Mouse (Mus musculus) MEL (cell line): Measurements from ENCODE around the gene Gm6793.

Experiments
- BHLHE40 ChIP-seq: IDR thresholded peaks from 2 replicates; pipeline ENCODE4 v1.6.1; 2012; ENCODE audit warnings: low read depth, mild to moderate bottlenecking, inconsistent platforms, low read length, improper control_type of control experiment, borderline replicate concordance
- CTCF ChIP-seq, 3 experiments: IDR thresholded peaks in 2 of 3; conservative IDR thresholded peaks in 1 of 3; 2 replicates each; pipeline ENCODE4 v1.5.1; 2011 to 2012; ENCODE audit warnings: low read length in 3 of 3, low read depth in 2 of 3, mild to moderate bottlenecking in 2 of 3, improper control_type of control experiment in 1 of 3, inconsistent platforms in 1 of 3, mixed read lengths in 1 of 3, moderate library complexity in 1 of 3; ENCODE audit not compliant: control insufficient read depth in 1 of 3, insufficient read depth in 1 of 3, poor library complexity in 1 of 3, severe bottlenecking in 1 of 3
- E2F4 ChIP-seq: IDR thresholded peaks from 2 replicates; pipeline ENCODE4 v1.6.1; 2011; ENCODE audit warnings: low read depth, low read length, improper control_type of control experiment, borderline replicate concordance
- EP300 ChIP-seq, 2 experiments: IDR thresholded peaks; 2 replicates each; pipeline ENCODE4 v1.6.1; 2011; ENCODE audit warnings: improper control_type of control experiment in 2 of 2, low read length in 2 of 2, low read depth in 1 of 2, mild to moderate bottlenecking in 1 of 2
- GATA1 ChIP-seq: IDR thresholded peaks from 2 replicates; pipeline ENCODE4 v1.6.1; 2011; ENCODE audit warnings: low read depth, low read length, improper control_type of control experiment
- MAZ ChIP-seq: IDR thresholded peaks from 2 replicates; pipeline ENCODE4 v1.6.1; 2012; ENCODE audit warnings: low read depth, mild to moderate bottlenecking, inconsistent platforms, low read length, improper control_type of control experiment
- MXI1 ChIP-seq: IDR thresholded peaks from 2 replicates; pipeline ENCODE4 v1.6.1; 2011; ENCODE audit warnings: mild to moderate bottlenecking, low read depth, low read length, improper control_type of control experiment
- POLR2A ChIP-seq, 2 experiments: IDR thresholded peaks; 2 replicates each; pipeline ENCODE4 v1.6.1; 2011 to 2012; ENCODE audit warnings: low read length in 2 of 2, mild to moderate bottlenecking in 2 of 2, control low read depth in 1 of 2, improper control_type of control experiment in 1 of 2, low read depth in 1 of 2, moderate library complexity in 1 of 2; ENCODE audit not compliant: control insufficient read depth in 1 of 2, insufficient read depth in 1 of 2, poor library complexity in 1 of 2
- POLR2AphosphoS2 ChIP-seq: IDR thresholded peaks from 2 replicates; pipeline ENCODE4 v1.6.1; 2011; ENCODE audit warnings: low read length, improper control_type of control experiment
- SIN3A ChIP-seq: IDR thresholded peaks from 2 replicates; pipeline ENCODE4 v1.6.1; 2012; ENCODE audit warnings: low read length, improper control_type of control experiment, inconsistent platforms
- TBP ChIP-seq: IDR thresholded peaks from 2 replicates; pipeline ENCODE4 v1.8.0; 2011; ENCODE audit warnings: low read depth, low read length, improper control_type of control experiment
- USF2 ChIP-seq, 2 experiments: IDR thresholded peaks; 2 replicates each; pipeline ENCODE4 v1.6.1; 2011 to 2012; ENCODE audit warnings: improper control_type of control experiment in 2 of 2, low read length in 2 of 2, borderline replicate concordance in 1 of 2, inconsistent platforms in 1 of 2, low read depth in 1 of 2, mild to moderate bottlenecking in 1 of 2; ENCODE audit not compliant: insufficient read depth in 1 of 2

- TF ChIP-seq POLR2A (IDR thresholded peaks at IDR 0.05; ENCODE audit: control insufficient read depth in 1 of 2, insufficient read depth in 1 of 2, low read depth in 1 of 2, low read length in 2 of 2, poor library complexity in 1 of 2), result no peak
- TF ChIP-seq CTCF (IDR thresholded peaks at IDR 0.05 in 2 of 3, conservative IDR thresholded peaks at IDR 0.05 in 1 of 3; ENCODE audit: control insufficient read depth in 1 of 3, insufficient read depth in 1 of 3, low read depth in 2 of 3, low read length in 3 of 3, poor library complexity in 1 of 3, severe bottlenecking in 1 of 3), result 0 out of 6 replicates have a peak, but pooled peaks of 1 of the 3 experiments have one; percentile 1
- no peak for TF ChIP-seq EP300 (IDR thresholded peaks at IDR 0.05; ENCODE audit: low read depth in 1 of 2, low read length in 2 of 2)
- no peak for TF ChIP-seq TBP
- TF ChIP-seq GATA1, result no peak
- no peak for TF ChIP-seq MXI1
- TF ChIP-seq SIN3A, result no peak
- no peak for TF ChIP-seq E2F4
- TF ChIP-seq MAZ, result no peak
- TF ChIP-seq POLR2AphosphoS2, result no peak
- TF ChIP-seq BHLHE40, result no peak
- TF ChIP-seq USF2 (IDR thresholded peaks at IDR 0.05; ENCODE audit: borderline replicate concordance in 1 of 2, insufficient read depth in 1 of 2, low read depth in 1 of 2, low read length in 2 of 2), result no peak
These were observed 33.5 kb upstream of the Gm6793 start for GRCm38 (mm10) chr8:112048293-112048692.
